28 mouse cellular contexts compared by ENCODE assay signal in genomic region chr4:95178467-95178866, GRCm38 (mm10).
DNase-seq lines count a peak whose midpoint lies in the region; ATAC-seq and TF ChIP-seq lines count a peak whose summit lies in the region.
"Had no signal": no experiment of that assay in that cellular context is flagged by ENCODE, and none has a peak within 500 bp of the region (broad histone marks: within the 10 kb centered on the region; RNA-seq: fewer than 3 reads in every experiment).

No protein-coding gene starts in this region.

- no peaks in the 10 kb centered on the region for H3K79me2 ChIP-seq in C2C12 (ENCODE audit: control insufficient read depth, insufficient read depth)

- no peak overlapping the region for H3K4me2 ChIP-seq in liver, embryonic 12.5 days
- H3K4me2 ChIP-seq in liver, embryonic 11.5 days: no peak overlapping the region
- H3K4me2 ChIP-seq in hindbrain, embryonic 13.5 days: no peak overlapping the region
- H3K4me2 ChIP-seq: embryonic facial prominence, embryonic 15.5 days; forebrain, embryonic 15.5 days; hindbrain, embryonic 14.5 days; kidney, embryonic 15.5 days had no signal

- H3K36me3 ChIP-seq in heart, embryonic 10.5 days: no peaks in the 10 kb centered on the region
- no peaks in the 10 kb centered on the region for H3K36me3 ChIP-seq in liver, embryonic 12.5 days
- H3K36me3 ChIP-seq in liver, embryonic 11.5 days (ENCODE audit: control insufficient read depth, insufficient read depth, low read length): no peaks in the 10 kb centered on the region
- H3K36me3 ChIP-seq in C2C12 (ENCODE audit: control insufficient read depth, insufficient read depth): no peaks in the 10 kb centered on the region
- no peaks in the 10 kb centered on the region for H3K36me3 ChIP-seq in hindbrain, embryonic 13.5 days
- H3K36me3 ChIP-seq: embryonic facial prominence, embryonic 10.5 days; embryonic facial prominence, embryonic 15.5 days; forebrain, embryonic 15.5 days; kidney, embryonic 15.5 days had no signal

- H3K79me3 ChIP-seq in C2C12 (ENCODE audit: low read depth): no peaks in the 10 kb centered on the region

- no peak for TF ChIP-seq CTCF in C2C12 (IDR thresholded peaks at IDR 0.05; ENCODE audit: control insufficient read depth, insufficient read depth, insufficient read length)

- no peak for DNase-seq in heart, embryonic 10.5 days (ENCODE audit: low spot score)
- DNase-seq in heart, postnatal 4 days: no peak
- DNase-seq in liver, embryonic 11.5 days (ENCODE audit: low spot score): no peak
- no peak for DNase-seq in thymus, postnatal 4 days
- DNase-seq: adrenal gland, adult 8-10 months; B cell, adult 2 months; cerebellum, adult 8-10 months; cerebellum, postnatal 25 days; heart, adult 2 months; kidney, adult 18-20 months; kidney, postnatal 36 days; liver; lung, adult 18-20 months; lung, postnatal 4 days; midbrain, embryonic 14.5 days; spleen, adult 18-20 months; thymus, adult 18-20 months; thymus, postnatal 25 days had no signal

- peaks cover 11% of the 10 kb centered on the region for H3K4me1 ChIP-seq in heart, embryonic 10.5 days
- H3K4me1 ChIP-seq in liver, embryonic 12.5 days: peaks cover 10% of the 10 kb centered on the region
- H3K4me1 ChIP-seq in liver, embryonic 11.5 days (replicated peaks; ENCODE audit: control insufficient read depth, insufficient read depth, low read length): peaks cover 10% of the 10 kb centered on the region
- no peaks in the 10 kb centered on the region for H3K4me1 ChIP-seq in hindbrain, embryonic 13.5 days (replicated peaks)
- H3K4me1 ChIP-seq: embryonic facial prominence, embryonic 10.5 days; embryonic facial prominence, embryonic 15.5 days; forebrain, embryonic 15.5 days; kidney, embryonic 15.5 days had no signal

- no peak overlapping the region for H3K9ac ChIP-seq in liver, embryonic 12.5 days
- no peak overlapping the region for H3K9ac ChIP-seq in liver, embryonic 11.5 days (ENCODE audit: low read depth, low read length)
- no peak overlapping the region for H3K9ac ChIP-seq in hindbrain, embryonic 13.5 days
- H3K9ac ChIP-seq: embryonic facial prominence, embryonic 15.5 days; forebrain, embryonic 15.5 days; hindbrain, embryonic 14.5 days; kidney, embryonic 15.5 days had no signal

- 0 out of 2 replicates have a peak overlapping the region, but pooled peaks have one; percentile 16 for H3K27ac ChIP-seq in heart, embryonic 10.5 days
- H3K27ac ChIP-seq in liver, embryonic 12.5 days: no peak overlapping the region
- H3K27ac ChIP-seq in liver, embryonic 11.5 days (ENCODE audit: low read depth, low read length): no peak overlapping the region
- H3K27ac ChIP-seq in hindbrain, embryonic 13.5 days: no peak overlapping the region
- H3K27ac ChIP-seq: embryonic facial prominence, embryonic 10.5 days; embryonic facial prominence, embryonic 15.5 days; forebrain, embryonic 15.5 days; heart, adult 2 months; hindbrain, embryonic 14.5 days; kidney, embryonic 15.5 days had no signal

- no peaks in the 10 kb centered on the region for H3K9me3 ChIP-seq in heart, embryonic 10.5 days
- no peaks in the 10 kb centered on the region for H3K9me3 ChIP-seq in liver, embryonic 12.5 days (replicated peaks)
- no peaks in the 10 kb centered on the region for H3K9me3 ChIP-seq in liver, embryonic 11.5 days (ENCODE audit: control insufficient read depth, low read length)
- no peaks in the 10 kb centered on the region for H3K9me3 ChIP-seq in hindbrain, embryonic 13.5 days
- H3K9me3 ChIP-seq: embryonic facial prominence, embryonic 10.5 days; embryonic facial prominence, embryonic 15.5 days; forebrain, embryonic 15.5 days; kidney, embryonic 15.5 days had no signal

- WGBS in heart, embryonic 10.5 days: 37% methylated on average over 3 of the region's 3 CpGs
- WGBS in liver, embryonic 12.5 days (ENCODE audit: insufficient replicate concordance): 44% methylated on average over 3 of the region's 3 CpGs
- 57% methylated on average over 3 of the region's 3 CpGs for WGBS in liver, embryonic 11.5 days
- 72% methylated on average over 3 of the region's 3 CpGs for WGBS in hindbrain, embryonic 13.5 days

- no peaks in the 10 kb centered on the region for H3K27me3 ChIP-seq in heart, embryonic 10.5 days (ENCODE audit: insufficient read depth, poor library complexity, severe bottlenecking)
- no peaks in the 10 kb centered on the region for H3K27me3 ChIP-seq in liver, embryonic 12.5 days (replicated peaks)
- no peaks in the 10 kb centered on the region for H3K27me3 ChIP-seq in liver, embryonic 11.5 days (replicated peaks; ENCODE audit: control insufficient read depth, insufficient read depth, low read length)
- H3K27me3 ChIP-seq in C2C12 (ENCODE audit: control insufficient read depth, insufficient read depth, insufficient read length): no peaks in the 10 kb centered on the region
- H3K27me3 ChIP-seq in hindbrain, embryonic 13.5 days: no peaks in the 10 kb centered on the region
- H3K27me3 ChIP-seq: CH12.LX; embryonic facial prominence, embryonic 15.5 days; forebrain, embryonic 15.5 days; kidney, embryonic 15.5 days had no signal

- H3ac ChIP-seq in C2C12 (ENCODE audit: control insufficient read depth, insufficient read length, low read depth): peak overlapping the region; percentile 23

- ATAC-seq in liver, embryonic 12.5 days: 0 out of 2 replicates have a peak, but pooled peaks have one; percentile 40
- ATAC-seq in liver, embryonic 11.5 days (replicated peaks; ENCODE audit: low FRiP score): no peak
- no peak for ATAC-seq in hindbrain, embryonic 13.5 days (ENCODE audit: low FRiP score)
- ATAC-seq: forebrain, embryonic 15.5 days; lung, postnatal 0 days had no signal

- H3K4me3 ChIP-seq in heart, embryonic 10.5 days: no peak overlapping the region
- H3K4me3 ChIP-seq in liver, embryonic 12.5 days: no peak overlapping the region
- no peak overlapping the region for H3K4me3 ChIP-seq in liver, embryonic 11.5 days (ENCODE audit: low read depth, low read length)
- H3K4me3 ChIP-seq in C2C12 (ENCODE audit: insufficient read depth, poor library complexity, severe bottlenecking): no peak overlapping the region
- H3K4me3 ChIP-seq in hindbrain, embryonic 13.5 days: no peak overlapping the region
- H3K4me3 ChIP-seq: embryonic facial prominence, embryonic 10.5 days; embryonic facial prominence, embryonic 15.5 days; forebrain, embryonic 15.5 days; heart, adult 2 months; kidney, embryonic 15.5 days had no signal

TF ChIP-seq in C2C12, 6 proteins besides CTCF, POLR2A, EP300 and RAD21:
- TF ChIP-seq MYOD1 (IDR thresholded peaks at IDR 0.05; ENCODE audit: control insufficient read depth, insufficient read length, low read depth): no peak
- no peak for TF ChIP-seq MYOG (IDR thresholded peaks at IDR 0.05; ENCODE audit: control insufficient read depth, extremely low read depth, insufficient read length)
- TF ChIP-seq MAX (IDR thresholded peaks at IDR 0.05): no peak
- no peak for TF ChIP-seq FOSL1 (IDR thresholded peaks at IDR 0.05; ENCODE audit: insufficient read depth, low read length, poor library complexity, severe bottlenecking)
- TF ChIP-seq USF1 (IDR thresholded peaks at IDR 0.05; ENCODE audit: low read depth): no peak
- TF ChIP-seq CEBPB (IDR thresholded peaks at IDR 0.05; ENCODE audit: low read depth): no peak
TF ChIP-seq in C2C12: peak in this region for 0.
